Mouse (Mus musculus): ENCODE data around the gene Itsn1.

- TF ChIP-seq EP300 (IDR thresholded peaks at IDR 0.05; ENCODE audit: low read depth) (no peak), CTCF (IDR thresholded peaks at IDR 0.05; ENCODE audit: low read depth) (no peak)
These were observed 7.2 kb downstream of the Itsn1 start for GRCm38 (mm10) chr16:91736046-91736816.

Measured in liver, embryonic 14.5 days (tissue).